ENCODE assay signal across 8 mouse cellular contexts in the genomic region with DNA sequence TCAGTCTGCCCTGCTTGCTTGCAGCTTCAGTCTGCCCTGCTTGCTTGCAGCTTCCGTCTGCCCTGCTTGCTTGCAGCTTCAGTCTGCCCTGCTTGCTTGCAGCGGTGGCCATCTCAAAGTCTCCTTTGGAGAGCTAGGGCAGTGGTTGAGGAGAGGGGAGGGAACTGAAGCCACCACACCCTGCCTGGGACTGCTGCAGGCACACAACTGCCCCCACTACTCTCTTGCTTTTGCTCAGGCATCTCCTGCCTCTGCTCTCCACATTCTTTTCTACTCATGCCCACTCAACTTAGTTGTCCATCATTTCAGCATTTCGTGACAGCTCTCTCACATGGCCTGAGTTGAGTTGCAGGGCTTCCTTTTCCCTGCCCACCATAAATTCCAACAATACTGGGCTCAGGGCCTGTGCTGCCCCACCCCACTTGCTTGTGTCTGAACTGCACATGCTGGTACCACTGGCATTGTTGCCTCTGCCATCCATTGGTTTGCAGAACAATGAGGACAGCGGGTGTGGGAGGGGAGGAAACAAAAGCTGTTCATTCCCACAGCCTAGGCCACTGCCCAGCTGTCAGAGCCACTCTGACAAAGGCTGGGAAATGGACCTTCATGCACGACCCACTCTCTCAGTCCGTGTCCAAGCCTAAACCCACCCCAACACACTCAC. TPM values are rescaled to one million over a fixed set of nuclear protein-coding genes. Genes with fewer than 3 reads are reported as not detected.
A peak's percentile ranks its signal among the peaks of the same experiment; 100 is the strongest.
DNase-seq lines count a peak whose midpoint lies in the region; ATAC-seq lines count a peak whose summit lies in the region.

No protein-coding gene starts in this region.

- DNase-seq in kidney, postnatal 14 days: no peak
- DNase-seq in forebrain, embryonic 14.5 days (ENCODE audit: low spot score): no peak
- DNase-seq in lung, postnatal 10 days: peak; percentile 60
- peak; percentile 85 for DNase-seq in retina, postnatal 1 day
- DNase-seq in natural killer cell, adult 2 months (ENCODE audit: low spot score in 2 of 2): no peak
- no peak for DNase-seq in liver, embryonic 11.5 days (ENCODE audit: low spot score)
- no peak for DNase-seq in liver

- no peaks in the 10 kb centered on the region for H3K27me3 ChIP-seq in kidney, embryonic 16.5 days (ENCODE audit: insufficient read depth, low read length)
- no peaks in the 10 kb centered on the region for H3K27me3 ChIP-seq in forebrain, embryonic 14.5 days (replicated peaks; ENCODE audit: control insufficient read depth, insufficient read depth, low read length)
- H3K27me3 ChIP-seq in liver, embryonic 11.5 days (replicated peaks; ENCODE audit: control insufficient read depth, insufficient read depth, low read length): no peaks in the 10 kb centered on the region

- no peak overlapping the region for H3K4me3 ChIP-seq in kidney, embryonic 16.5 days (ENCODE audit: low read length)
- no peak overlapping the region for H3K4me3 ChIP-seq in forebrain, embryonic 14.5 days (ENCODE audit: low read depth, low read length)
- no peak overlapping the region for H3K4me3 ChIP-seq in liver, embryonic 11.5 days (ENCODE audit: low read depth, low read length)

- 28% methylated on average over 6 of the region's 6 CpGs for WGBS in kidney, embryonic 16.5 days
- 21% methylated on average over 6 of the region's 6 CpGs for WGBS in forebrain, embryonic 14.5 days
- 60% methylated on average over 6 of the region's 6 CpGs for WGBS in liver, embryonic 11.5 days

- no peaks in the 10 kb centered on the region for H3K36me3 ChIP-seq in kidney, embryonic 16.5 days (ENCODE audit: insufficient read depth, low read length)
- H3K36me3 ChIP-seq in forebrain, embryonic 14.5 days (ENCODE audit: control insufficient read depth, insufficient read depth, low read length): no peaks in the 10 kb centered on the region
- H3K36me3 ChIP-seq in liver, embryonic 11.5 days (ENCODE audit: control insufficient read depth, insufficient read depth, low read length): no peaks in the 10 kb centered on the region

- no peak overlapping the region for H3K27ac ChIP-seq in kidney, embryonic 16.5 days (ENCODE audit: low read length)
- H3K27ac ChIP-seq in forebrain, embryonic 14.5 days (ENCODE audit: low read depth, low read length): no peak overlapping the region
- no peak overlapping the region for H3K27ac ChIP-seq in liver, embryonic 11.5 days (ENCODE audit: low read depth, low read length)

- H3K4me1 ChIP-seq in kidney, embryonic 16.5 days (ENCODE audit: insufficient read depth, low read length): no peaks in the 10 kb centered on the region
- H3K4me1 ChIP-seq in forebrain, embryonic 14.5 days (ENCODE audit: control insufficient read depth, insufficient read depth, low read length): no peaks in the 10 kb centered on the region
- no peaks in the 10 kb centered on the region for H3K4me1 ChIP-seq in liver, embryonic 11.5 days (replicated peaks; ENCODE audit: control insufficient read depth, insufficient read depth, low read length)

- no peak overlapping the region for H3K4me2 ChIP-seq in kidney, embryonic 16.5 days (replicated peaks; ENCODE audit: low read depth, low read length)
- H3K4me2 ChIP-seq in forebrain, embryonic 14.5 days (ENCODE audit: low read length): no peak overlapping the region
- no peak overlapping the region for H3K4me2 ChIP-seq in liver, embryonic 11.5 days

- H3K9ac ChIP-seq in kidney, embryonic 16.5 days (replicated peaks; ENCODE audit: low read length): no peak overlapping the region
- no peak overlapping the region for H3K9ac ChIP-seq in forebrain, embryonic 14.5 days (ENCODE audit: low read length)
- no peak overlapping the region for H3K9ac ChIP-seq in liver, embryonic 11.5 days (ENCODE audit: low read depth, low read length)

- H3K9me3 ChIP-seq in kidney, embryonic 16.5 days (ENCODE audit: low read length): no peaks in the 10 kb centered on the region
- H3K9me3 ChIP-seq in forebrain, embryonic 14.5 days (replicated peaks; ENCODE audit: control insufficient read depth, low read length): no peaks in the 10 kb centered on the region
- H3K9me3 ChIP-seq in liver, embryonic 11.5 days (ENCODE audit: control insufficient read depth, low read length): no peaks in the 10 kb centered on the region

- peak; percentile 39; the same call in 1 of the 2 replicates for ATAC-seq in kidney, embryonic 16.5 days (ENCODE audit: low FRiP score, low TSS enrichment)
- peak; percentile 64 for ATAC-seq in forebrain, embryonic 14.5 days
- ATAC-seq in liver, embryonic 11.5 days (replicated peaks; ENCODE audit: low FRiP score): no peak

RNA-seq across cellular contexts. Expression of a gene that starts 24.9 kb away (rescaled TPM):
- polyA plus RNA-seq in kidney, embryonic 16.5 days (2015; fragmentation: Nextera tagmentation; extraction: Ambion mirVana): 64.4 and 66.1 TPM in 2 replicates
- 80.2 and 80.6 TPM in 2 replicates for polyA plus RNA-seq in forebrain, embryonic 14.5 days (2014; fragmentation: Nextera tagmentation; extraction: Ambion mirVana)
- 33.3 and 40.6 TPM in 2 replicates for polyA plus RNA-seq in liver, embryonic 11.5 days (2014; fragmentation: Nextera tagmentation; extraction: Ambion mirVana)

Comparison
In these comparisons a context has a peak if more than half of its experiments do, and no peak if none do; other contexts are left out.
1. DNase-seq: peak in lung, postnatal 10 days (single experiment) and retina, postnatal 1 day (single experiment); none in kidney, postnatal 14 days (single experiment), forebrain, embryonic 14.5 days (single experiment), natural killer cell, adult 2 months (0 of 2), liver, embryonic 11.5 days (single experiment) and liver (single experiment).